Mouse (Mus musculus) heart, adult 2 months (tissue): ENCODE results near the gene Ern1.

Experiments
- CTCF ChIP-seq: fragments of 200-600 bp; IDR thresholded peaks from 2 replicates; pipeline ENCODE4 v1.8.1; 2022; ENCODE audit warnings: antibody characterized with exemption, mild to moderate bottlenecking, moderate library complexity
- POLR2A ChIP-seq: fragments of 200-500 bp; IDR thresholded peaks from 2 replicates; pipeline ENCODE4 v1.6.1; 2011; ENCODE audit warnings: mild to moderate bottlenecking, low read depth, low read length, control low read depth; ENCODE audit not compliant: insufficient read depth

DNA sequence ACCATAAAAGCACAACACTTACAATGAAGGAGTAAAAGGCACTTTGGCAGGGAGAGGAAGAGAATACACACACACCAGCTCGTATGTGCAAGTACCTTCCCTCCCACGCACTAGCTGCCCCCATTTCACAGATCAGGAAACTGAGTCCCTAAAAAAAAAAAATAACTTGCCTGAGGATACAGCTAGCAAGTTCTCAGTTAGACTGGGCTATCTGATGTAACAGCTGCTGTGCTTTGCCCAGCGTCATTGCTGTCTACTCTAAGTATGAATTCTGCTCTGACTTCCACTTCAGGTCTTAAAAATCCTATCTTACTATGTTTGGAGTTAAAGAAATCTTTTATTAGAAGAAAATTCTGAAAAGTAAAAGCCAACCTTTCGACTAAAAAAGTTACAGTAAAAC, 2.0 kb downstream of the Ern1 start:
- TF ChIP-seq CTCF, result no peak
- TF ChIP-seq POLR2A, result no peak
